Mouse (Mus musculus) myocyte (in vitro differentiated cells): Measurements from ENCODE around the gene Hist4h4.

Source experiments
- MAX ChIP-seq: IDR thresholded peaks from one replicate; pipeline ENCODE4 v1.6.1; 2011; ENCODE audit warnings: low read depth, mild to moderate bottlenecking, control low read depth
- POLR2A ChIP-seq: IDR thresholded peaks from one replicate; pipeline ENCODE4 v1.6.1; 2011; ENCODE audit warnings: low read depth, mild to moderate bottlenecking, control low read depth, moderate library complexity; ENCODE audit not compliant: insufficient read length
- TCF12 ChIP-seq: IDR thresholded peaks from one replicate; pipeline ENCODE4 v1.6.1; 2011; ENCODE audit warnings: mild to moderate bottlenecking, control low read depth; ENCODE audit not compliant: poor library complexity, insufficient read depth, severe bottlenecking

DNA sequence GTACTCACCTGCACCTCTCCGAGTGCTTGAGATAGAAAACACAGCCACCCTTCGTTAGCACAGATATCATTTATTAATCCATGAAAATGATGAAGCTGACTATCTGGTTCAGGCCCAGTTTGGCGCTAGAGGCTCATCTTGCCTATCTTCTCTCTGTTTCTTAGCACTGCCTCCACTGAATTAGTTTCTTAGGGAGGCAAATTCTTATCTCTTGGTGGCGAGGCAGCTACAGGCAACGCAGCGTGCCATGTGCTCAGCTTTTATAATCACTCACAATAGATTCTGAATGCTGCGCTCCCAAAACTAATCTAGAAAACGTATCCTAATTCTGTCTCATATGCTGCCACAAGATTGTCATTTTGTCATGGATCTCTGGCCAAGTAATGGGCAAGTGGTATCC is 44.2 kb upstream of the Hist4h4 start:
- TF ChIP-seq TCF12 (no peak), MAX (no peak), POLR2A (no peak)
